12 mouse cellular contexts compared by ENCODE assay signal in the genomic region with DNA sequence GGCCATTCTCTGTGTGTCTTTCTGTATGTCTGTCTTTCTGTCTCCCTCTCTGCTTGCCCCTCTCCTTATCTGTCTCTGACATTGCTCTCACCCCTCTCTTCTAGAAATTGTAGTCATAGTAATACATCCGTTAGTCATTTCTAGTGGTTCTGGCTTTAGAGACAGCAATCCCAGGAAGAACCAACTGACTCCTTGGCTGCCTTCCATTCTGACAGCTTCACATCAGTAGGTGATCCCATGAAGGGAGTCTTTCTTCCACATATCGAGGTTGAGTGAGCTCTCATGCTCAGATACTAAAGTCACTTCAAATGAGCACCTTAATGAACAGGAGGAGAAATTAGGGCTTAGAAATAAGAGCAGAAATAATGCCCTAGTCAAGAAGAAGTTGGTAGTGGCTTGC.
"Had no signal": no experiment of that assay in that cellular context is flagged by ENCODE, and none has a peak within 500 bp of the region (broad histone marks: within the 10 kb centered on the region; RNA-seq: fewer than 3 reads in every experiment).

No protein-coding gene starts in this region.

- DNase-seq: left cerebral cortex, postnatal 4 days; liver; liver, embryonic 13.5 days; liver, postnatal 0 days; lung, adult 18-20 months; lung, adult 2 months; lung, embryonic 14.5 days; lung, postnatal 10 days; lung, postnatal 14 days; lung, postnatal 36 days; lung, postnatal 4 days; midbrain, embryonic 14.5 days had no signal
